Mouse (Mus musculus) liver, embryonic 15.5 days (tissue): ENCODE measurements around the gene Sec61a2. TPM values are rescaled to one million over a fixed set of nuclear protein-coding genes. Genes with fewer than 3 reads are reported as not detected.
A peak's percentile ranks its signal among the peaks of the same experiment; 100 is the strongest.

Source experiments
- ATAC-seq: fragments of 200-750 bp; cut with Nextera tagmentation; 2 replicates; pipeline ENCODE4 v1.8.0; 2017; ENCODE audit warnings: moderate number of reproducible peaks, mild to moderate bottlenecking, moderate library complexity; ENCODE audit not compliant: insufficient read depth
- H3K27ac ChIP-seq: fragments of 300-500 bp; sonication (generic); replicated peaks from 2 replicates; pipeline ENCODE4 v1.5.1; 2015; ENCODE audit warnings: mild to moderate bottlenecking, inconsistent platforms
- H3K27me3 ChIP-seq: fragments of 300-500 bp; sonication (generic); 2 replicates; pipeline ENCODE4 v1.6.1; 2015; ENCODE audit warnings: mild to moderate bottlenecking, inconsistent platforms
- H3K36me3 ChIP-seq: fragments of 300-500 bp; sonication (generic); replicated peaks from 2 replicates; pipeline ENCODE4 v1.6.1; 2015; ENCODE audit warnings: moderate library complexity, mild to moderate bottlenecking, inconsistent platforms
- H3K4me1 ChIP-seq: fragments of 300-500 bp; sonication (generic); replicated peaks from 2 replicates; pipeline ENCODE4 v1.6.1; 2015; ENCODE audit warnings: inconsistent platforms
- H3K4me2 ChIP-seq: fragments of 300-500 bp; sonication (generic); 2 replicates; pipeline ENCODE4 v1.6.1; 2015; ENCODE audit warnings: moderate library complexity, mild to moderate bottlenecking, inconsistent platforms
- H3K4me3 ChIP-seq: fragments of 300-500 bp; sonication (generic); replicated peaks from 2 replicates; pipeline ENCODE4 v1.5.1; 2015; ENCODE audit warnings: mild to moderate bottlenecking, inconsistent platforms
- H3K9ac ChIP-seq: fragments of 300-500 bp; sonication (generic); 2 replicates; pipeline ENCODE4 v1.6.1; 2015; ENCODE audit warnings: moderate library complexity, mild to moderate bottlenecking, inconsistent platforms
- H3K9me3 ChIP-seq: fragments of 300-500 bp; sonication (generic); replicated peaks from 2 replicates; pipeline ENCODE4 v1.6.1; 2016; ENCODE audit warnings: inconsistent platforms
- WGBS: fragments of 180-500 bp; shearing (Covaris S2); methylation state at CpG from one replicate; pipeline ENCODE4 v1.1.7; 2015; ENCODE audit warnings: mixed read lengths; ENCODE audit not compliant: insufficient replicate concordance; 5-methylcytosine and 5-hydroxymethylcytosine counted together
- polyA plus RNA-seq: library from polyadenylated mRNA; unstranded; fragments of >200 nt; fragmentation: Nextera tagmentation; extraction: Ambion mirVana; gene quantifications from 2 replicates; pipeline ENCODE4 v1.2.1, GENCODE M21; 2015

Gene Sec61a2
- polyA plus RNA-seq, 1 experiment from 2014 or later, result 11.6 TPM

DNA sequence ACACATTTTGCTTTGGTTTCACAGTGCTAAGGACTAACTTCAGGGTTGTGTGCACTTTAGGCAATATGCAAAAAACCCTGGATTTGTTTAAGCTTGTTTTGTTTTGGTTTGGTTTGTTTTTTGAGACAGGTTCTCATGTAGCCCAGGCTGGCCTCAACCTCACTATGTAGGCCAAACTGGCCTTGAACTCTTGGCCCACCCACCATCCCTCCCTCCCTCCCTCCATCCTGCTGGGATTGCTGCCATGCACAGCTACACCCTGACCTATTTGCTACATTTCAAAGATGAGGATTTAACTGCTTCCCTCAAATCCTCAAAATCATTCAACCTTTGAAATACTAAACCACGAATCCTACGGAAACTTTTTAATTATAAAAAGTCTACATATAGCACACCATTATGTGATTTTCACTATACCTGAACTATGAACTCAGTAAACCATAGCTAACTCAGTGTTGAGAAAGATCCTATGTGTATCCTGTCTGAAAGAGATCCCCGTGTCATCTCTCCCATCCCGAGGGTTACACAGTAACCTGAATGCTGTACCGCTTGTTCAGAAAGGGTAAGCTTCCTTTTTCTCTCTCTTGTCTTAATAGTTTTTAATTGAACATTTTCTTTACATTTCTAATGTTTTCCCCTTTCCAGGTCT is 69.8 kb downstream of the Sec61a2 start:
- H3K4me3 ChIP-seq, result no peak overlapping the region
- no peak overlapping the region for H3K4me2 ChIP-seq
- ATAC-seq, result peak; percentile 63; the same call in 1 of the 2 replicates
- H3K27me3 ChIP-seq, result no peaks in the 10 kb centered on the region
- H3K4me1 ChIP-seq, result peaks cover 17% of the 10 kb centered on the region
- H3K9ac ChIP-seq, result no peak overlapping the region
- no peaks in the 10 kb centered on the region for H3K9me3 ChIP-seq
- 82% methylated on average over 5 of the region's 5 CpGs for WGBS
- H3K36me3 ChIP-seq, result peaks cover 52% of the 10 kb centered on the region
- peak overlapping the region; percentile 62 for H3K27ac ChIP-seq

DNA sequence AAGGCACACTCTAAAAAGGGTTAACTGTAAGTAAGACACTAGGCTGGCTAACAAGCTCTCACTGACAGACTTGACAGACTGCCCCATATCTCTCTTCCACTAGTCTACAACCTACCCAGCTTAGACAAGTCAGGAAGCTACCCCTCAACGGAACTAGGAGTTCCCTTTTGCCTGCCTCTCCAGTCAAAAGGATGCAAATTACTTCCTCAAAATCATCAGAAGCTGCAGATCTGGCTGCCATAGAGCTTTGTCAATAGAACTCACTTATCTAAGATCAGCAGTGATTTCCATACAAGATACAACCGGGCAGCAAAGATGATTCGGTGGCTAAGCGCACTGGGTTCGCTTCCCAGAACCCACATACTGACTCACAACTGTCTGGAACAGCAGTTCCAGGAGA is 70.5 kb downstream of the Sec61a2 start:
- Histone ChIP-seq H3K9me3 (no peaks in the 10 kb centered on the region), H3K4me2 (no peak overlapping the region), H3K27me3 (no peaks in the 10 kb centered on the region), H3K4me3 (no peak overlapping the region), H3K4me1 (peaks cover 17% of the 10 kb centered on the region), H3K36me3 (peaks cover 54% of the 10 kb centered on the region), H3K9ac (no peak overlapping the region), H3K27ac (peak overlapping the region; percentile 55)
- 32% methylated on average over 5 of the region's 5 CpGs for WGBS
- no peak for ATAC-seq

DNA sequence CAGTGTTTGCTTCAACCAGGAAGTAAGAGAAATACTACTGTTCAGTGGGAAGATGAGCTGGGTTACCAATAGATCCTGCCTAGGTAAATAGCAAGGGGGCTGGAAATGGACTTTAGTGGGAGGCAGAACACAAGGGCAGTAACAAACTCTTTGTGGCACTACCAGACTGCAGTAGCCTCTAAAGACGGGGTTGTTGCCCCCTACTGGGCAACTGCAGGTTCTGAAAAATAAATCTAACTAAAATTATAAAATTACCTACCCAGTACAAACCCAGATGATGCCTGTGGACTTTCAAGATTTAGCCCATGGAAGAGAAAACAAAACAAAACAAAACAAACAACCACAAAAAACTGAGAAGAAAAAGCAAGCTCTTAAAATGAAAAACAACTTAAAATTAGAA is 71.0 kb downstream of the Sec61a2 start:
- peak overlapping the region; percentile 55 for H3K27ac ChIP-seq
- 24% methylated on average over 1 of the region's 1 CpGs for WGBS
- no peak overlapping the region for H3K9ac ChIP-seq
- H3K9me3 ChIP-seq, result no peaks in the 10 kb centered on the region
- peaks cover 17% of the 10 kb centered on the region for H3K4me1 ChIP-seq
- ATAC-seq, result no peak
- H3K27me3 ChIP-seq, result no peaks in the 10 kb centered on the region
- peaks cover 56% of the 10 kb centered on the region for H3K36me3 ChIP-seq
- no peak overlapping the region for H3K4me3 ChIP-seq
- H3K4me2 ChIP-seq, result no peak overlapping the region

DNA sequence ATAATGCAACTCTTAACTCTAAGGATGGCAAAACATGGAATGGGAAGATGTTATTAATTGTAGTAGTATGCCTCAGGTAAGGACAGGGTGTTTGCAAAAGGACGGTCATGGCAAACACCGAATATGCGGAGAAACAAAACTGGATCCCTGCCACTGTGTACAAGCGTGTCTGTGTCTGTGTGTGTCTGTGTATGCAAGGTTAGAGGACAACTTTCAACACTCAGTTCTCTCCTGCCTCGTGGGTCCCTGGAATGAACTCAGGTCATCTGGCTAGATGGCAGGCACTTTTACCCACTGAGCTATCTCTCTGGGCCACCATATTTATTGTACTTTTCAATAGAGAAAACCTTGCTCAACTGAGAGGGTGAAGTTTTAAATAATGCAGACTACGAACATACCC is 72.8 kb downstream of the Sec61a2 start:
- no peak overlapping the region for H3K9ac ChIP-seq
- no peak overlapping the region for H3K4me3 ChIP-seq
- no peak overlapping the region for H3K27ac ChIP-seq
- WGBS, result 78% methylated on average over 6 of the region's 6 CpGs
- no peaks in the 10 kb centered on the region for H3K27me3 ChIP-seq
- no peaks in the 10 kb centered on the region for H3K9me3 ChIP-seq
- H3K36me3 ChIP-seq, result peaks cover 65% of the 10 kb centered on the region
- peaks cover 17% of the 10 kb centered on the region for H3K4me1 ChIP-seq
- no peak overlapping the region for H3K4me2 ChIP-seq
- no peak for ATAC-seq

DNA sequence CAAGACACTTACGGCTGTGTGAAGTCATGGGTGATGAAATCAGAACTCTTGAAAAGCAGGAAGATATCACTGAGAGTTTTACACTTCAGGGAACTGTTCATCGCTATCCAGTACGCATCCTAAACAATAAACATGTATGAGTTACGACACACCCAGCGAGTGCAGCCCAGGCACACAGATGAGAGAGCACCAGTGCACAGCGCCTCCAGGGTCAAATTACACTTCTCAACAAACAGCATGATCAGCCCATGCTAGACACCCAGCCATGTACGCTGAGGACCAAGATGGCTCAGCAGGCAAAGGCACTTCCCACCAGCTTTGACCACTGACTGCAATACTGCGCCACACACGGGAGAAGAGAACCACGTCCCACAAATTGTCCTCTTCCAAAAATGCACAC is 74.0 kb downstream of the Sec61a2 start:
- no peak overlapping the region for H3K4me3 ChIP-seq
- 83% methylated on average over 10 of the region's 10 CpGs for WGBS
- no peaks in the 10 kb centered on the region for H3K27me3 ChIP-seq
- peaks cover 66% of the 10 kb centered on the region for H3K36me3 ChIP-seq
- no peak overlapping the region for H3K9ac ChIP-seq
- H3K9me3 ChIP-seq, result no peaks in the 10 kb centered on the region
- ATAC-seq, result peak; percentile 28; the same call in 1 of the 2 replicates
- no peak overlapping the region for H3K27ac ChIP-seq
- H3K4me2 ChIP-seq, result no peak overlapping the region
- H3K4me1 ChIP-seq, result peaks cover 17% of the 10 kb centered on the region

Other genes with a start within 250 kb of the Sec61a2 start
- gene Camk1d, start 180.9 kb downstream of the Sec61a2 start, polyA plus RNA-seq, result 1.5 TPM in 2 replicates
- gene Nudt5, start 50.4 kb downstream of the Sec61a2 start, polyA plus RNA-seq, result 41.1 and 47.0 TPM in 2 replicates
- gene Cdc123, start 50.3 kb downstream of the Sec61a2 start, polyA plus RNA-seq, result 130 and 139 TPM in 2 replicates
- gene Gm13199, start 32.5 kb downstream of the Sec61a2 start, polyA plus RNA-seq, result 0.45 and 0.50 TPM in 2 replicates
- gene Dhtkd1, start 47.4 kb upstream of the Sec61a2 start, polyA plus RNA-seq, result 3.5 and 4.0 TPM in 2 replicates
- gene Upf2, start 56.0 kb upstream of the Sec61a2 start, polyA plus RNA-seq, result 3.7 TPM in 2 replicates
- gene Proser2, start 234.8 kb upstream of the Sec61a2 start, polyA plus RNA-seq, result 6.4 and 7.9 TPM in 2 replicates